Mouse (Mus musculus) heart, embryonic 11.5 days (tissue): ENCODE data around the gene Olfr1192-ps1. TPM values are rescaled to one million over a fixed set of nuclear protein-coding genes. Genes with fewer than 3 reads are reported as not detected.
"Not testable (repeated sequence)": the region's sequence is repeated elsewhere in the genome, so short reads cannot be mapped to it uniquely, and the experiment has no call there.

ENCODE experiments used
- ATAC-seq: fragments of 200-750 bp; cut with Nextera tagmentation; replicated peaks from 2 replicates; pipeline ENCODE4 v1.8.0; 2017; ENCODE audit warnings: moderate library complexity; ENCODE audit not compliant: insufficient number of reproducible peaks, low FRiP score, low TSS enrichment
- H3K27ac ChIP-seq: fragments of 300-500 bp; sonication (generic); 2 replicates; pipeline ENCODE4 v1.5.1; 2014; ENCODE audit warnings: mild to moderate bottlenecking, low read depth, low read length
- H3K27me3 ChIP-seq: fragments of 300-500 bp; sonication (generic); 2 replicates; pipeline ENCODE4 v1.6.1; 2014; ENCODE audit warnings: mild to moderate bottlenecking, low read length, mixed read lengths; ENCODE audit not compliant: control insufficient read depth, insufficient read depth
- H3K36me3 ChIP-seq: fragments of 300-500 bp; sonication (generic); 2 replicates; pipeline ENCODE4 v1.6.1; 2014; ENCODE audit warnings: mild to moderate bottlenecking, low read length, moderate library complexity, mixed read lengths; ENCODE audit not compliant: control insufficient read depth, insufficient read depth
- H3K4me1 ChIP-seq: fragments of 300-500 bp; sonication (generic); 2 replicates; pipeline ENCODE4 v1.6.1; 2014; ENCODE audit warnings: low read length; ENCODE audit not compliant: control insufficient read depth, insufficient read depth
- H3K4me2 ChIP-seq: fragments of 300-500 bp; sonication (generic); 2 replicates; pipeline ENCODE4 v1.6.1; 2014; ENCODE audit warnings: mild to moderate bottlenecking, moderate library complexity
- H3K4me3 ChIP-seq: fragments of 300-500 bp; sonication (generic); 2 replicates; pipeline ENCODE4 v1.5.1; 2014; ENCODE audit warnings: low read depth, low read length
- H3K9ac ChIP-seq: fragments of 300-500 bp; sonication (generic); 2 replicates; pipeline ENCODE4 v1.6.1; 2014; ENCODE audit warnings: mild to moderate bottlenecking, low read depth, low read length, moderate library complexity
- H3K9me3 ChIP-seq: fragments of 300-500 bp; sonication (generic); replicated peaks from 2 replicates; pipeline ENCODE4 v1.6.1; 2016; ENCODE audit warnings: low read length; ENCODE audit not compliant: control insufficient read depth
- WGBS: fragments of 180-500 bp; shearing (Covaris S2); extraction: QIAGEN DNeasy Blood & Tissue Kit; methylation state at CpG from one replicate; pipeline ENCODE4 v1.1.7; 2014; ENCODE audit not compliant: insufficient replicate concordance; 5-methylcytosine and 5-hydroxymethylcytosine counted together
- polyA plus RNA-seq: library from polyadenylated mRNA; unstranded; fragments of >200 nt; fragmentation: Nextera tagmentation; extraction: Ambion mirVana; gene quantifications from 2 replicates; pipeline ENCODE4 v1.2.1, GENCODE M21; 2014

Gene Olfr1192-ps1
- polyA plus RNA-seq = not detected in 2 replicates

GRCm38 (mm10) chr2:88648209-88648608, at the start of gene Olfr1192-ps1:
Gene Olfr1192-ps1, plus strand, starts transcription at chr2:88648509.
- Histone ChIP-seq H3K9ac (no peak within 1 kb of the TSS), H3K4me2 (no peak within 1 kb of the TSS), H3K36me3 (no peaks in the 10 kb centered on the region), H3K27ac (no peak within 1 kb of the TSS), H3K27me3 (no peaks in the 10 kb centered on the region), H3K4me1 (no peaks in the 10 kb centered on the region), H3K4me3 (no peak within 1 kb of the TSS), H3K9me3 (no peaks in the 10 kb centered on the region)
- 46% methylated on average over 1 of the region's 1 CpGs for WGBS
- no peak for ATAC-seq

GRCm38 (mm10) chr2:88640242-88640641, 8.1 kb upstream of the Olfr1192-ps1 start, which contains the start of gene Olfr1191-ps1:
Gene Olfr1191-ps1, plus strand, starts transcription at chr2:88640542.
- not testable (repeated sequence) for H3K27ac ChIP-seq, H3K9ac ChIP-seq, H3K27me3 ChIP-seq, H3K4me3 ChIP-seq, H3K9me3 ChIP-seq, ATAC-seq, H3K4me2 ChIP-seq, H3K4me1 ChIP-seq, H3K36me3 ChIP-seq
- WGBS = 84% methylated on average over 1 of the region's 1 CpGs

GRCm38 (mm10) chr2:88675328-88675727, 27.0 kb downstream of the Olfr1192-ps1 start, which contains the start of gene Olfr1193:
Gene Olfr1193, plus strand, starts transcription at chr2:88675628.
- H3K9me3 ChIP-seq, H3K9ac ChIP-seq, ATAC-seq, H3K4me2 ChIP-seq, H3K27ac ChIP-seq, H3K27me3 ChIP-seq, H3K4me3 ChIP-seq, H3K4me1 ChIP-seq, H3K36me3 ChIP-seq: not testable (repeated sequence)

- no peak within 1 kb of the TSS for H3K27ac ChIP-seq
- H3K4me2 ChIP-seq = no peak within 1 kb of the TSS
- no peaks in the 10 kb centered on the region for H3K27me3 ChIP-seq
- H3K9me3 ChIP-seq = no peaks in the 10 kb centered on the region
- no peaks in the 10 kb centered on the region for H3K36me3 ChIP-seq
- no peak within 1 kb of the TSS for H3K9ac ChIP-seq
- no peaks in the 10 kb centered on the region for H3K4me1 ChIP-seq
- no peak for ATAC-seq
- H3K4me3 ChIP-seq = no peak within 1 kb of the TSS
Measured at GRCm38 (mm10) chr2:88689087-88689486, 40.8 kb downstream of the Olfr1192-ps1 start, which contains the start of gene Olfr1195. Gene Olfr1195, minus strand, starts transcription at chr2:88689187.

GRCm38 (mm10) chr2:88704497-88704896, 56.2 kb downstream of the Olfr1192-ps1 start, which contains the start of gene Olfr1196:
Gene Olfr1196, minus strand, starts transcription at chr2:88704597.
- Histone ChIP-seq H3K36me3 (no peaks in the 10 kb centered on the region), H3K27me3 (no peaks in the 10 kb centered on the region), H3K9ac (no peak within 1 kb of the TSS), H3K27ac (no peak within 1 kb of the TSS), H3K9me3 (no peaks in the 10 kb centered on the region), H3K4me1 (no peaks in the 10 kb centered on the region), H3K4me3 (no peak within 1 kb of the TSS), H3K4me2 (no peak within 1 kb of the TSS)
- WGBS = 81% methylated on average over 2 of the region's 2 CpGs
- ATAC-seq = no peak

Other genes starting within 250 kb of the Olfr1192-ps1 start
- gene Olfr1179, start 242.1 kb upstream of the Olfr1192-ps1 start, polyA plus RNA-seq = not detected in 2 replicates
- gene Olfr1180, start 229.4 kb upstream of the Olfr1192-ps1 start, polyA plus RNA-seq = not detected in 2 replicates
- gene Olfr1181, start 222.3 kb upstream of the Olfr1192-ps1 start, polyA plus RNA-seq = not detected in 2 replicates
- gene Gm13757, start 199.4 kb upstream of the Olfr1192-ps1 start, polyA plus RNA-seq = not detected in 2 replicates
- gene Olfr1183, start 193.6 kb upstream of the Olfr1192-ps1 start, polyA plus RNA-seq = not detected in 2 replicates
- not detected in 2 replicates for gene Olfr1184, start 164.9 kb upstream of the Olfr1192-ps1 start, polyA plus RNA-seq
- gene Olfr1185-ps1, start 155.2 kb upstream of the Olfr1192-ps1 start, polyA plus RNA-seq = not detected in 2 replicates
- not detected in 2 replicates for gene Olfr1186, start 130.0 kb upstream of the Olfr1192-ps1 start, polyA plus RNA-seq
- not detected in 2 replicates for gene Olfr1188, start 91.6 kb upstream of the Olfr1192-ps1 start, polyA plus RNA-seq
- gene Olfr1189, start 62.1 kb upstream of the Olfr1192-ps1 start, polyA plus RNA-seq = not detected in 2 replicates
- gene Olfr1191-ps1, start 8.0 kb upstream of the Olfr1192-ps1 start, polyA plus RNA-seq = not detected in 2 replicates
- gene Olfr1193, start 27.1 kb downstream of the Olfr1192-ps1 start, polyA plus RNA-seq = not detected in 2 replicates
- gene Olfr1195, start 40.7 kb downstream of the Olfr1192-ps1 start, polyA plus RNA-seq = not detected in 2 replicates
- gene Olfr1196, start 56.1 kb downstream of the Olfr1192-ps1 start, polyA plus RNA-seq = not detected in 2 replicates
- not detected in 2 replicates for gene Olfr1197, start 83.9 kb downstream of the Olfr1192-ps1 start, polyA plus RNA-seq
- not detected in 2 replicates for gene Olfr1198, start 102.9 kb downstream of the Olfr1192-ps1 start, polyA plus RNA-seq
- not detected in 2 replicates for gene Olfr1199, start 112.0 kb downstream of the Olfr1192-ps1 start, polyA plus RNA-seq
- gene Olfr1200, start 122.0 kb downstream of the Olfr1192-ps1 start, polyA plus RNA-seq = not detected in 2 replicates
- not detected in 2 replicates for gene Olfr1201, start 144.5 kb downstream of the Olfr1192-ps1 start, polyA plus RNA-seq
- gene Olfr1202, start 166.0 kb downstream of the Olfr1192-ps1 start, polyA plus RNA-seq = not detected in 2 replicates
- not detected in 2 replicates for gene Olfr1205, start 181.2 kb downstream of the Olfr1192-ps1 start, polyA plus RNA-seq
- gene Olfr1204, start 200.8 kb downstream of the Olfr1192-ps1 start, polyA plus RNA-seq = not detected in 2 replicates
- gene Olfr1206, start 214.7 kb downstream of the Olfr1192-ps1 start, polyA plus RNA-seq = not detected in 2 replicates